Mouse (Mus musculus) spleen, adult 2 months (tissue): ENCODE data around the gene Zfp575.
"Not testable (repeated sequence)": the region's sequence is repeated elsewhere in the genome, so short reads cannot be mapped to it uniquely, and the experiment has no call there.

Experiments used
- CTCF ChIP-seq: fragments of 200-500 bp; IDR thresholded peaks from 2 replicates; pipeline ENCODE4 v1.5.1; 2011; ENCODE audit warnings: mild to moderate bottlenecking, inconsistent platforms; ENCODE audit not compliant: insufficient read depth, insufficient read length, insufficient replicate concordance; ENCODE audit errors: extremely low read depth
- POLR2A ChIP-seq: fragments of 200-500 bp; IDR thresholded peaks from 2 replicates; pipeline ENCODE4 v1.6.1; 2011; ENCODE audit warnings: low read depth, low read length, inconsistent platforms

DNA sequence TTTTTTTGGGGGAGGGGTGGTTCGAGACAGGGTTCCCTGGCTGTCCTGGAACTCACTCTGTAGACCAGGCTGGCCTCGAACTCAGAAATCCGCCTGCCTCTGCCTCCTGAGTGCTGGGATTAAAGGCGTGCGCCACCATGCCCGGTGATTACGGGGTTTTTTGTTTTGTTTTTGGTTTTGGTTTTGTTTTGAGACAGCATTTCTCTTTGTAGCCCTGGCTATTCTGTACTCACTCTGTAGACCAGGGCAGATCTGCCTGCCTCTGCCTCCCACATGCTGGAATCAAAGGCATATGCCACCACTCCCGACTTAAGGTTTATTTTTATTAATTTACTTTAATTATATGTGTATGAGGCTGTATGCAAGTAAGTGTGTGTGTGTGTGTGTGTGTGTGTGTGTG, 30.9 kb upstream of the Zfp575 start:
- TF ChIP-seq CTCF, POLR2A: not testable (repeated sequence)
